Comparison of ENCODE assay signal across 8 mouse cellular contexts in the genomic region with DNA sequence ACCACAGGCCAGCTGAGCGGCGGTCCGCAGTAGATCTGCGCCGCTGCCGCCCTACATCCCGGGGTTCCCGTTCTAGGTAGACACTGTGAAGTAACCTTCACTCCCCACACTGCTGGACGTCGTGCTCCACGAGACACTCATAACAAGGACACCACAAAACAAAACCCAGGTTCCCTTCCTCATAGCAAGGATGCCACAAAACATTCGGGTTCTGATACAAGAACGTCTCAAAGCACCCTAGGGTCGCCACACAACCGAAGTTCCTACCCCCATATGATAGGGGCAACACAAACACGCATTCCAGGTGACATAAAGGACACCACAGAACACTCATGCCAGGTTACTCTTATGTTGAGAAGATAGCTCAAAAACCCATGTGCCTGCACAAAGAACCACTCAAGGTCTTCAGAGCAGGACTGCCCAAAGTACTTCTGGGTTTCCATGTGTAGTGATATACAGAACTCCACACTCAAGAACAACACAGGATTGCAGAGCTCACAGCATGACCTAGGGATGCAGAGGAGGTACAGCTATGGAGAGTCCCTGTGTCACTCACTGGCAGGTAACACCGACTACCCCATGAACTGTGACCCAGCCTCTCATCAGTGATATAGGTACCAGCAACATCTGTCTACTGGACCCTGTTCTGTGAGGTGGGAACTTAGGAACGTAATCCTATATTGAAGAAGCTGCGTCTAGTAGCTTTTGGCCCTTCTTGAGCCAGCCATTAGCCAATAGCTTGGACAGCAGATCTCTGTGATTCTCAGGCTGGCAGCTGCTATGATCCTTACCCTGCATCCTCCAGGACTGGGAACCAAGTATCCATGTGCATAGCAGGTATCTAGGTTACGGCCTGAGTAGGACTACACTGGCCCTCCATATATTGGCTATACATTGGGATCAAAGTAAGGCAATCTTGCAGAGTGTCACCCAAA. TPM values are rescaled to one million over a fixed set of nuclear protein-coding genes. Genes with fewer than 3 reads are reported as not detected.
DNase-seq lines count a peak whose midpoint lies in the region; ATAC-seq and TF ChIP-seq lines count a peak whose summit lies in the region.

No protein-coding gene starts in this region.

- no peaks in the 10 kb centered on the region for H3K36me3 ChIP-seq in kidney, adult 2 months (ENCODE audit: control insufficient read depth, insufficient read depth, low read length)
- H3K36me3 ChIP-seq in hindbrain, embryonic 11.5 days (ENCODE audit: control insufficient read depth, insufficient read depth, low read length), result no peaks in the 10 kb centered on the region
- no peaks in the 10 kb centered on the region for H3K36me3 ChIP-seq in midbrain, embryonic 13.5 days

- H3K27me3 ChIP-seq in kidney, adult 2 months (replicated peaks; ENCODE audit: control insufficient read depth, insufficient read depth, low read length), result no peaks in the 10 kb centered on the region
- no peaks in the 10 kb centered on the region for H3K27me3 ChIP-seq in hindbrain, embryonic 11.5 days (ENCODE audit: control insufficient read depth, insufficient read depth, low read length)
- peaks cover 3% of the 10 kb centered on the region; the same call in 1 of the 2 replicates for H3K27me3 ChIP-seq in midbrain, embryonic 13.5 days

- WGBS in kidney, adult 2 months, result 35% methylated on average over 20 of the region's 20 CpGs
- WGBS in hindbrain, embryonic 11.5 days, result 32% methylated on average over 20 of the region's 20 CpGs
- 34% methylated on average over 20 of the region's 20 CpGs for WGBS in midbrain, embryonic 13.5 days

- DNase-seq in kidney, adult 2 months, result no peak
- DNase-seq in kidney, postnatal 14 days, result no peak
- DNase-seq in adipocyte (ENCODE audit: low spot score), result peak; percentile 56
- DNase-seq in hindbrain, embryonic 11.5 days (ENCODE audit: low spot score), result no peak
- no peak for DNase-seq in Muller cell, postnatal 12 days (ENCODE audit: inconsistent ontology term)
- DNase-seq in gastrocnemius, adult 8-10 months (ENCODE audit: low spot score in 2 of 2), result no peak
- DNase-seq in cerebellum, postnatal 4 days (ENCODE audit: low spot score in 2 of 2), result no peak

- peak overlapping the region; percentile 69 for H3K4me2 ChIP-seq in hindbrain, embryonic 11.5 days (replicated peaks; ENCODE audit: low read depth, low read length)
- H3K4me2 ChIP-seq in midbrain, embryonic 13.5 days (replicated peaks), result peak overlapping the region; percentile 62

- no peak for TF ChIP-seq CTCF in kidney, adult 2 months (conservative IDR thresholded peaks at IDR 0.05; ENCODE audit: insufficient read depth, insufficient read length, low read depth, low read length)

- H3K9me3 ChIP-seq in hindbrain, embryonic 11.5 days (ENCODE audit: control insufficient read depth, low read length), result no peaks in the 10 kb centered on the region
- no peaks in the 10 kb centered on the region for H3K9me3 ChIP-seq in midbrain, embryonic 13.5 days

- H3K27ac ChIP-seq in kidney, adult 2 months (ENCODE audit: insufficient read depth, low read depth, low read length), result peak overlapping the region; percentile 99
- peak overlapping the region; percentile 86 for H3K27ac ChIP-seq in hindbrain, embryonic 11.5 days (ENCODE audit: low read depth, low read length)
- peak overlapping the region; percentile 94 for H3K27ac ChIP-seq in midbrain, embryonic 13.5 days

- H3K9ac ChIP-seq in hindbrain, embryonic 11.5 days (ENCODE audit: low read depth, low read length), result peak overlapping the region; percentile 91
- H3K9ac ChIP-seq in midbrain, embryonic 13.5 days (replicated peaks), result peak overlapping the region; percentile 82

- ATAC-seq in hindbrain, embryonic 11.5 days (ENCODE audit: low FRiP score), result no peak
- no peak for ATAC-seq in midbrain, embryonic 13.5 days

- no peak for TF ChIP-seq POLR2A in kidney, adult 2 months (IDR thresholded peaks at IDR 0.05; ENCODE audit: low read depth, low read length)

- peak overlapping the region; percentile 64 for H3K4me3 ChIP-seq in kidney, adult 2 months (ENCODE audit: insufficient read depth, low read depth, low read length)
- peak overlapping the region; percentile 37 for H3K4me3 ChIP-seq in hindbrain, embryonic 11.5 days (ENCODE audit: low read depth, low read length)
- peak overlapping the region; percentile 93 for H3K4me3 ChIP-seq in midbrain, embryonic 13.5 days (replicated peaks)

- H3K4me1 ChIP-seq in kidney, adult 2 months (ENCODE audit: control insufficient read depth, insufficient read depth, low read length), result peaks cover 28% of the 10 kb centered on the region
- peaks cover 21% of the 10 kb centered on the region for H3K4me1 ChIP-seq in hindbrain, embryonic 11.5 days (replicated peaks; ENCODE audit: control insufficient read depth, insufficient read depth, low read length)
- H3K4me1 ChIP-seq in midbrain, embryonic 13.5 days (replicated peaks), result peaks cover 34% of the 10 kb centered on the region

RNA-seq across cellular contexts. Expression of gene Ski, which starts 1.5 kb away (rescaled TPM):
- 40.4 and 43.9 TPM in 2 replicates for polyA plus RNA-seq in kidney, adult 2 months (2012; rRNA removed)
- polyA plus RNA-seq in hindbrain, embryonic 11.5 days (2014; fragmentation: Nextera tagmentation; extraction: Ambion mirVana), result 13.4 and 21.0 TPM in 2 replicates
- 9.3 and 9.9 TPM in 2 replicates for polyA plus RNA-seq in midbrain, embryonic 13.5 days (2015; fragmentation: Nextera tagmentation; extraction: Ambion mirVana)
- total RNA-seq in gastrocnemius, adult 8-10 months (2022), result 10 to 100 TPM; 25.8 to 29.6 (median 28.3) TPM

RNA-seq across cellular contexts. Expression of gene Faap20, which starts 25.7 kb away (rescaled TPM):
- polyA plus RNA-seq in kidney, adult 2 months (2012; rRNA removed), result 68.9 and 75.5 TPM in 2 replicates
- polyA plus RNA-seq in hindbrain, embryonic 11.5 days (2014; fragmentation: Nextera tagmentation; extraction: Ambion mirVana), result 99.0 and 99.3 TPM in 2 replicates
- 91.2 and 92.7 TPM in 2 replicates for polyA plus RNA-seq in midbrain, embryonic 13.5 days (2015; fragmentation: Nextera tagmentation; extraction: Ambion mirVana)
- 1 to 10 TPM; 3.6 to 6.8 (median 5.0) TPM for total RNA-seq in gastrocnemius, adult 8-10 months (2022)

Comparison
In these comparisons a context has a peak if more than half of its experiments do, and no peak if none do; other contexts are left out.
1. H3K4me3 ChIP-seq: peak in every context shown above with its lines; median percentile 93 in midbrain, embryonic 13.5 days; 64 in kidney, adult 2 months; 37 in hindbrain, embryonic 11.5 days.